Mouse (Mus musculus): ENCODE data around the gene Hspa1l.
"Not testable (repeated sequence)": the region's sequence is repeated elsewhere in the genome, so short reads cannot be mapped to it uniquely, and the experiment has no call there.

Hspa1l gene

GRCm38 (mm10) chr17:34951636-34952377 lies 20.7 kb upstream of the Hspa1l start:
- no peak for DNase-seq (ENCODE audit: low spot score)

GRCm38 (mm10) chr17:34952378-34953040 lies 20.0 kb upstream of the Hspa1l start:
- DNase-seq (ENCODE audit: low spot score) = peak; percentile 79

- no peak for DNase-seq (ENCODE audit: low spot score)
Observed at GRCm38 (mm10) chr17:34953258-34953657, 19.2 kb upstream of the Hspa1l start.

DNA sequence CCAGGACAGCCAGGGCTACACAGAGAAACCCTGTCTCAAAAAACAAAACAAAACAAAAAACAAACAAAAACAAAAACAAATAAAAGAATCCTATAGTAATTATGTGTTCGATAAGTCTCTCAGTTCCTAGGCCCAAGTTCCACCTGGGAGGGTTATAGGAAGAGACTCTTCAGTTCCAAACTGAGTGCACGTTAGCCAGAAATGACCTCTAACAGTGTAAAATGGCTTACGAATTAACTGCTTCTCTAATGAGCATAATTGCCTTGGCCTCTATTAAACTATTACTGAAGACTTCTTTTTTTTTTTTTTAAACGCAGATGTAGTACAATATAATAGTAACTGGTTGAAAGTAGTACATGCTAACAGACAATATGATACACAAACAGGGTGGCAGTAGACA lies 18.6 kb upstream of the Hspa1l start:
- no peak for DNase-seq (ENCODE audit: low spot score)

DNA sequence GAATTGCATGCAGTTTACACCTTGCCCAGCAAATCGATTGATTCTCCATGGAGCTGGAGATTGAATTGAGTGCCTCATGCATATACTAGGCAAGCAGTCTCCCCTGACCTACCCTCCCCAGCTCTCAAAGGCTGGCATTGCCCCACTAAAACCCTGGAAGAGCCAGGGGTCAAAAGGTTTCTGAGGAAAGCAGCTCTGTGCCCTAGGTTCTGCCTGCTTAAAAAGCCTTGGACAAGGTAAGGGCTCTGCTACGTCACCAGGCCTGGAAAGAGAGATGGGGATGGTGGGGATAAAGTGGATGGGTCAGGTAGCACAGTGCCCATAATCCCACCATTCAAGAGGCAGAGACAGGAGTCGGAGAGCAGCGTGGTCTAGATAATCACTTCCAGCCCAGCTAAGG lies 17.7 kb upstream of the Hspa1l start:
- no peak for DNase-seq (ENCODE audit: low spot score)

DNA sequence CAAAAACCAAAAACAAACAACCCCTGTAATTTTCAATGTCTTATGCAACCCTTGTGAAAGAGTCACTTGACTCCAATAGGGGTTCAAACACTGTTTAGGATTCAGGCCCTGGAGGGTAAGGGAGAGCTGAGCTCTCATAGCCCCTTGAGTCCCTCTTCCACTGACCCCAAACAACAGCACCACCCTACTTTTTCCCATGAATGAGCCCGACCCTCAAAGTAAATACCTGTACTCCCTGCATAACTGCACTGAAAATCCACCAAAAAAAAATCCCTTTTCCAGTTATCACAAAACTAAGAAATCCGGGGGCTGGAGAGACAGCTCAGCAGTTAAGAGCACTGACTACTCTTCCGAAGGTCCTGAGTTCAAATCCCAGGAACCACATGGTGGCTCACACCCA lies 16.6 kb upstream of the Hspa1l start:
- DNase-seq (ENCODE audit: low spot score) = no peak

- no peak for DNase-seq (ENCODE audit: low spot score)
Observed at GRCm38 (mm10) chr17:34956340-34956739, 16.2 kb upstream of the Hspa1l start.

- DNase-seq (ENCODE audit: low spot score) = not testable (repeated sequence)
Observed at GRCm38 (mm10) chr17:34957291-34957690, 15.2 kb upstream of the Hspa1l start.

DNA sequence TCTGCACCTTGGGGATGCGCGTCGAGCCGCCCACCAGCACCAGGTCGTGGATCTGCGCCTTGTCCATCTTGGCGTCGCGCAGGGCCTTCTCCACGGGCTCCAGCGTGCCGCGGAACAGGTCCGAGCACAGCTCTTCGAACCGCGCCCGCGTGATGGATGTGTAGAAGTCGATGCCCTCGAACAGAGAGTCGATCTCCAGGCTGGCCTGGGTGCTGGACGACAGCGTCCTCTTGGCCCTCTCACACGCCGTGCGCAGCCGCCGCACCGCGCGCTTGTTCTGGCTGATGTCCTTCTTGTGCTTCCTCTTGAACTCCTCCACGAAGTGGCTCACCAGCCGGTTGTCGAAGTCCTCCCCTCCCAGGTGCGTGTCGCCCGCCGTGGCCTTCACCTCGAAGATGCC lies 14.5 kb upstream of the Hspa1l start:
- DNase-seq (ENCODE audit: low spot score) = not testable (repeated sequence)

GRCm38 (mm10) chr17:34958734-34959129 lies 13.8 kb upstream of the Hspa1l start:
- not testable (repeated sequence) for DNase-seq (ENCODE audit: low spot score)

DNA sequence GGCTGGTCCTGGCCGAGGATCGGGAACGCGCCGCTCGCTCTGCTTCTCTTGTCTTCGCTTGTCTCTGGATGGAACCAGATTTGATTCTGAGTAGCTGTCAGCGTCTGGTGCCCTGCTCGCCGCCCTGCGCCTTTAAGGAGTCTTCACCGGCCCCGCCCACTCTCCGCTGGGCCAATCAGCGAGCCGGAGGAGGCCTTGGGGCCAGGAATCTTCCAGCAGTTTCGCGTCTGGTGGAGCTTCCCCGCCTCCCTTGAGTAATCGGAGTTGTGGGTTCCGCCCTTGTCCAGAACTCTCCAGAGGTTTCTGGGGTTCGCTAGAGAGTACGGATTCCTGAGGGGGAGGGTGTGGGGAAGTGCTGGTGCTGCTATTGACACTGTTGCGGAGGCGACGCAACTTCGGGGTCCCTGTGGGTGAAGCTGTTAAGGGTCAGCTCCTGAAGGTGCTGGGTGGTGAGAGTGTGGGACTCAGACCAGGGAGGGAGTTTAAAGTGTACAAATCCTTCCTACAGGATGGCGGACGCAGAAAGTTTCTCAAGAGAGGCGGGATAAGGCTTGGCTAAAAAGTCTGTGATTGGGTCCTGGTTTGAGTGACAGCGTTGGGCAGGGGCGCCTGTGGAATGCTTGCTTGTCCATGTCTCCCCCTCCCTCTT lies 13.2 kb upstream of the Hspa1l start, which contains the start of gene Hspa1b:
Hspa1b (minus strand) TSS at position 109 of the 649 bp plus-strand sequence.
- peak; percentile 84 for DNase-seq (ENCODE audit: low spot score)

GRCm38 (mm10) chr17:34959881-34960515 lies 12.5 kb upstream of the Hspa1l start:
- no peak for DNase-seq (ENCODE audit: low spot score)

GRCm38 (mm10) chr17:34960702-34961493 lies 11.6 kb upstream of the Hspa1l start:
- no peak for DNase-seq (ENCODE audit: low spot score)

DNA sequence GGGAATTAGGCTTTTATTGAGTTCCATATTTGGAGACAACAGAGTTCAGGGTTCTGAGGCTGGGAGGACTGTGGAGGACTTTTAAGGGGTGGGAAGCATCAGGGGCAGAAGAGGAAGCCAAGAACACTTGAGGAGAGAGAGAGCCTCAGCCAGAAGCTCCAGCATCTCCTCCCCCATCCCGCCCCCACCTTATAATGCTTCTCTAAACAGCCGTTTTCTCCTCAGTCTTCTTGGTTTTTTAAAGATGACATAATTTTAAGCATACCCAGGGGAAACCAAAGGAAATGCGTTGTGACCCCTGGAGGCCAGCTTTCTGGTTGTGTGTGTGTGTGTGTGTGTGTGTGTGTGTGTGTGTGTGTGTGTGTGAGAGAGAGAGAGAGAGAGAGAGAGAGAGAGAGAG lies 10.4 kb upstream of the Hspa1l start:
- DNase-seq (ENCODE audit: low spot score) = no peak

- DNase-seq (ENCODE audit: low spot score) = no peak
Observed at GRCm38 (mm10) chr17:34962841-34963240, 9.7 kb upstream of the Hspa1l start.

GRCm38 (mm10) chr17:34964640-34965049 lies 7.9 kb upstream of the Hspa1l start:
- no peak for DNase-seq (ENCODE audit: low spot score)

DNA sequence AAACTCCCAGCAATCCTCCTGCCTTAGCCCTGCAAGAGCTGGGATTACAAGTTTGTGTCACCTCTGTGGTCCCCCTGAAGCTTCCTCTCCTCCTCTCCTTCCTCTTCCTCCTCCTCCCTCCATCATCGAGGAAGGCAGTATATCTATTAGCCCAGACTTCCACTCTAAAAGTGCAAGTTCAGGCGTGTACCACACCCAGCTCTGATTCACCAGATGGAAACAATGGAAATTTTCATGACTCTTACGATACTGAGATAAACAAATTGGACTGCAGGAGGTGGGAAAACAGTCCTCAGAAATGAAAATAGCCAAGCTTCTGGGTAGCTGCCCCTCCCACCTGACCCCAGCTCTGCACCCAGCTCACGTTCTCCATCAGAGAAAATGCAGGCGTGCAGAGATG lies 6.9 kb upstream of the Hspa1l start:
- no peak for DNase-seq (ENCODE audit: low spot score)

DNA sequence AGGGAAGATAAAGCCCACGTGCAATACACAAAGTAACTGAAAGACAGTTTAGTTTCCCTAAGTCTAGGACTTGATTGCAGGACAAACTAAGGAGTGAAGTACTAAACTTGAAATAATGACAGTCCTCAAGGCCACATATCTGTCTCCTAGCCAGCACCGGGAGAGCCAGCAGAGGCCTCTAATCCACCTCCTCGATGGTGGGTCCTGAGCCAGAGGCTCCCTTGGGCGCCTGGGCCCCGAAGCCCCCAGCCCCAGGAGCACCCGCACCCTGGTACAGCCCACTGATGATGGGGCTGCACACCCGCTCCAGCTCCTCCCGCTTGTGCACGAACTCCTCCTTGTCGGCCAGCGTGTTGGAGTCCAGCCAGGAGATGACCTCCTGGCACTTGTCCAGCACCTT lies 2.7 kb upstream of the Hspa1l start, which contains the start of gene Gm20481:
Gm20481 (plus strand) TSS at position 91 of the 400 bp plus-strand sequence.
- DNase-seq (ENCODE audit: low spot score) = not testable (repeated sequence)

GRCm38 (mm10) chr17:34970850-34971249 lies 1.7 kb upstream of the Hspa1l start:
- DNase-seq (ENCODE audit: low spot score) = not testable (repeated sequence)

DNA sequence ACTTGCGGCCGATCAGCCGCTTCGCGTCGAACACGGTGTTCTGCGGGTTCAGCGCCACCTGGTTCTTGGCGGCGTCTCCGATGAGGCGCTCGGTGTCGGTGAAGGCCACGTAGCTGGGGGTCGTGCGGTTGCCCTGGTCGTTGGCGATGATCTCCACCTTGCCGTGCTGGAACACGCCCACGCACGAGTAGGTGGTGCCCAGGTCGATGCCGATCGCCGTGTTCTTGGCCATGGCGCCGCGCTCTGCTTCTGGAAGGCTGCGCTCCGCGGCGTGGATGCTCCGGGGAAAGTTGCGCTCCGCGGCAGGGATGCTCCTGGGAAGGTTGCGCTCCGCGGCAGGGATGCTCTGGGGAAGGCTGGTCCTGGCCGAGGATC lies 822 bp upstream of the Hspa1l start:
- DNase-seq (ENCODE audit: low spot score) = not testable (repeated sequence)
